Mouse (Mus musculus): ENCODE measurements at regions not wholly inside any gene's neighbourhood (a gene's known extent, or its start where the extent isn't known, plus 50 kb on each side); places are given as distances from the start of the nearest gene placed in this dataset.

DNA sequence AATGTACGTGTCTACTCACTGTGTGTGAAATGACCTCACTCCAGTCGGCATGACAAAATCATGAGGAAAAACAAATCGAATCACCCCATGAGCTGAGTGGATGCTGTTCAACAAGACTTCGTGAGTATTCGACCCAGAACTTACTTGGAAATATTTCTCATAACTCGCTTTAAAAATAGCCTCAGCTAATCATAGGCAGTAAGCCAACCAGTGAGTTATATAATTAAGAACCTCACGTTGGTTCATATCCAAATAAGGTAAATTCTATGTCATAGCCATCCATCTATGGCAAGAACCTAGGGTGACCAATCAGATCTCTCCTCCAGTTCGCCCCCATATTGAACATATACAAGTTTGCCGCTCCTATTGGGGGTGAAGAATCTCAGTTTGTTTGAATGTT, 466.5 kb upstream of the Gm19410 start:
- no peaks in the 10 kb centered on the region for H3K36me3 ChIP-seq (ENCODE audit: control insufficient read depth, insufficient read depth, low read length)
- H3K9me3 ChIP-seq (ENCODE audit: control insufficient read depth, low read length): no peaks in the 10 kb centered on the region
- ATAC-seq (replicated peaks; ENCODE audit: low FRiP score) (no peak), DNase-seq (ENCODE audit: low spot score) (no peak)
- no peak overlapping the region for H3K9ac ChIP-seq (ENCODE audit: low read length)
- no peaks in the 10 kb centered on the region for H3K27me3 ChIP-seq (ENCODE audit: control insufficient read depth, insufficient read depth, low read length)
- no peak overlapping the region for H3K4me2 ChIP-seq (ENCODE audit: low read depth, low read length, severe bottlenecking)
- 90% methylated on average over 9 of the region's 9 CpGs for WGBS
- no peak overlapping the region for H3K4me3 ChIP-seq (ENCODE audit: low read depth, low read length)
- H3K27ac ChIP-seq (ENCODE audit: low read depth, low read length): no peak overlapping the region
- no peaks in the 10 kb centered on the region for H3K4me1 ChIP-seq (replicated peaks; ENCODE audit: control insufficient read depth, insufficient read depth, low read length)

DNA sequence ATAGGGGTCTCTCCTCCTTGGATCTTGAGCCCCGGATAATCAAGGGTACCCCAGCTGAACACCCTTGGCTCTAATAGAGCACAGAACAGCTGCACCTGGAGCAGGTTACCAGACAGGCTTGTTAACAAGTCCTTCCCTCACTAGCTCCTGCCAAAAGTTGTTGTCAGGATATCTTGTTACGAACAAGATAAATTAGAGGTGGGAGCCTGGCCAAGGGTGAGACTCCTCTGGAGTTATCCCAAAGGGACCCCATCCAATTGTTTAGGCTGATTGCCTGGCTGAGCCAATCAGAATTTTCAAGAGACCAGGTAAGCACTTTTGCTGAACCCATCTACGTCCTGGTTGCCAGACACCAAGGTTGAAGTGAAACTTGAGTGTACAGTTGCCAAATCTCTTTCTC, 465.2 kb upstream of the Gm19410 start:
- H3K4me2 ChIP-seq (ENCODE audit: low read depth, low read length, severe bottlenecking): no peak overlapping the region
- H3K36me3 ChIP-seq (ENCODE audit: control insufficient read depth, insufficient read depth, low read length): no peaks in the 10 kb centered on the region
- H3K27me3 ChIP-seq (ENCODE audit: control insufficient read depth, insufficient read depth, low read length): no peaks in the 10 kb centered on the region
- no peak overlapping the region for H3K9ac ChIP-seq (ENCODE audit: low read length)
- WGBS: 84% methylated on average over 3 of the region's 3 CpGs
- no peak for DNase-seq (ENCODE audit: low spot score)
- H3K27ac ChIP-seq (ENCODE audit: low read depth, low read length): no peak overlapping the region
- H3K4me1 ChIP-seq (replicated peaks; ENCODE audit: control insufficient read depth, insufficient read depth, low read length): no peaks in the 10 kb centered on the region
- no peaks in the 10 kb centered on the region for H3K9me3 ChIP-seq (ENCODE audit: control insufficient read depth, low read length)
- no peak for ATAC-seq (replicated peaks; ENCODE audit: low FRiP score)
- no peak overlapping the region for H3K4me3 ChIP-seq (ENCODE audit: low read depth, low read length)

DNA sequence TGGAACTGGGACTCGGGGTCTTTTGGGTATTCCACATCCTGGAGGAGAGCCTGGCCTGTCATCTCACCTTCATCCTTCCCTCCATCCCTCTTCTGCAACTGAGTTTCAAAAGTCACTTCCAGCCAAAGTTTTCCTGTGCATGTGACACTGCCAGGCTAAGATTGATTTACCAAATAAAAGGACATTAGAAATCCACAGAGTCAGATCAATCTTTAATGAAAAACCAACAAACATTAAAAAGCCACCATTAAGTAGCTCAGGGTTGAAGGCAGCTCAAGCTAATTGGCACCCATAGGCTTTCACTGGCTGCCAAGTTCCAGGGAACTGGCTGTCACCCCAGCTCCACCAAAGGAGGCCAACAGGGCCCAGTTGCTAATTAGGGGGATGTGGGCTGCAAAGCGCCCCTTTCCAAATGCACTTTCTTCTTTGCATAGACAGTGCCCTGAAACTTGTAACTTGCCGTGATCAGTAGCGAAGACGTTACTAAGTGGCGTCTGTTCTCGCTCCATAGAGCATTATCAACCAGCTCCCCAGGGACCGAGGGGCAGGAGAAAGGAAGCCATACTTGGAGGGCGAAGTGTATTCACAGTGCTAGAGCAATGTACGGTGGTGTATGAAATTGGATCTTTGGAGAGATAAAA, 464.6 kb upstream of the Gm19410 start:
- H3K4me2 ChIP-seq (ENCODE audit: low read depth, low read length, severe bottlenecking): no peak overlapping the region
- DNase-seq (ENCODE audit: low spot score) (no peak), ATAC-seq (replicated peaks; ENCODE audit: low FRiP score) (no peak)
- no peaks in the 10 kb centered on the region for H3K4me1 ChIP-seq (replicated peaks; ENCODE audit: control insufficient read depth, insufficient read depth, low read length)
- H3K9me3 ChIP-seq (ENCODE audit: control insufficient read depth, low read length): no peaks in the 10 kb centered on the region
- WGBS: 74% methylated on average over 10 of the region's 10 CpGs
- H3K27ac ChIP-seq (ENCODE audit: low read depth, low read length): no peak overlapping the region
- H3K36me3 ChIP-seq (ENCODE audit: control insufficient read depth, insufficient read depth, low read length): no peaks in the 10 kb centered on the region
- H3K27me3 ChIP-seq (ENCODE audit: control insufficient read depth, insufficient read depth, low read length): no peaks in the 10 kb centered on the region
- no peak overlapping the region for H3K4me3 ChIP-seq (ENCODE audit: low read depth, low read length)
- H3K9ac ChIP-seq (ENCODE audit: low read length): no peak overlapping the region

DNA sequence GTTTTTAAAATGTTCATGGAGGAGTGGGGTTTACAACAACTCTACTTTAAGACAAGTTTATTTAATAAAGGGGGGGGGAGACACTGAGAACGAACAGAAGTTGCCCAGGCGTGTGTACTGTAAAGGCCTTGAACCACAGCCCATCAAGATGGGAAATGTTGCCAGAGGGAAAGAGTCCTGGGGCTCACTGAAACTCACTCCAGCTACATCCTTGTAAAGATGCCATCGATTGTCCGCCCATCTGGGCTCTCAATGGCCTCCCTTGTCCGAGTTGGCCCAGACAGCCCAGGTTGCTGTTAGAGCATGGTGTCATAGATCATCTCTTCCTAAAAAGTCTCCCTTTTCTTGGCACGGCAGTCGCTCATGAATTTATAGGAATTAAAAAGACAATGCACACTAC, 462.7 kb upstream of the Gm19410 start:
- 92% methylated on average over 7 of the region's 7 CpGs for WGBS
- no peak overlapping the region for H3K27ac ChIP-seq (ENCODE audit: low read depth, low read length)
- ATAC-seq (replicated peaks; ENCODE audit: low FRiP score): no peak
- no peak for DNase-seq (ENCODE audit: low spot score)
- no peaks in the 10 kb centered on the region for H3K27me3 ChIP-seq (ENCODE audit: control insufficient read depth, insufficient read depth, low read length)
- no peaks in the 10 kb centered on the region for H3K36me3 ChIP-seq (ENCODE audit: control insufficient read depth, insufficient read depth, low read length)
- no peak overlapping the region for H3K4me2 ChIP-seq (ENCODE audit: low read depth, low read length, severe bottlenecking)
- H3K4me1 ChIP-seq (replicated peaks; ENCODE audit: control insufficient read depth, insufficient read depth, low read length): no peaks in the 10 kb centered on the region
- no peak overlapping the region for H3K9ac ChIP-seq (ENCODE audit: low read length)
- H3K4me3 ChIP-seq (ENCODE audit: low read depth, low read length): no peak overlapping the region
- no peaks in the 10 kb centered on the region for H3K9me3 ChIP-seq (ENCODE audit: control insufficient read depth, low read length)

GRCm38 (mm10) chr8:35321270-35321865, 444.2 kb upstream of the Gm19410 start:
- DNase-seq (ENCODE audit: low spot score): no peak
- no peaks in the 10 kb centered on the region for H3K9me3 ChIP-seq (ENCODE audit: control insufficient read depth, low read length)
- no peak overlapping the region for H3K4me2 ChIP-seq (ENCODE audit: low read depth, low read length, severe bottlenecking)
- H3K36me3 ChIP-seq (ENCODE audit: control insufficient read depth, insufficient read depth, low read length): no peaks in the 10 kb centered on the region
- H3K27ac ChIP-seq (ENCODE audit: low read depth, low read length): no peak overlapping the region
- no peaks in the 10 kb centered on the region for H3K4me1 ChIP-seq (replicated peaks; ENCODE audit: control insufficient read depth, insufficient read depth, low read length)
- WGBS: 80% methylated on average over 10 of the region's 10 CpGs
- H3K27me3 ChIP-seq (ENCODE audit: control insufficient read depth, insufficient read depth, low read length): no peaks in the 10 kb centered on the region
- H3K9ac ChIP-seq (ENCODE audit: low read length): no peak overlapping the region
- no peak overlapping the region for H3K4me3 ChIP-seq (ENCODE audit: low read depth, low read length)
- no peak for ATAC-seq (replicated peaks; ENCODE audit: low FRiP score)

DNA sequence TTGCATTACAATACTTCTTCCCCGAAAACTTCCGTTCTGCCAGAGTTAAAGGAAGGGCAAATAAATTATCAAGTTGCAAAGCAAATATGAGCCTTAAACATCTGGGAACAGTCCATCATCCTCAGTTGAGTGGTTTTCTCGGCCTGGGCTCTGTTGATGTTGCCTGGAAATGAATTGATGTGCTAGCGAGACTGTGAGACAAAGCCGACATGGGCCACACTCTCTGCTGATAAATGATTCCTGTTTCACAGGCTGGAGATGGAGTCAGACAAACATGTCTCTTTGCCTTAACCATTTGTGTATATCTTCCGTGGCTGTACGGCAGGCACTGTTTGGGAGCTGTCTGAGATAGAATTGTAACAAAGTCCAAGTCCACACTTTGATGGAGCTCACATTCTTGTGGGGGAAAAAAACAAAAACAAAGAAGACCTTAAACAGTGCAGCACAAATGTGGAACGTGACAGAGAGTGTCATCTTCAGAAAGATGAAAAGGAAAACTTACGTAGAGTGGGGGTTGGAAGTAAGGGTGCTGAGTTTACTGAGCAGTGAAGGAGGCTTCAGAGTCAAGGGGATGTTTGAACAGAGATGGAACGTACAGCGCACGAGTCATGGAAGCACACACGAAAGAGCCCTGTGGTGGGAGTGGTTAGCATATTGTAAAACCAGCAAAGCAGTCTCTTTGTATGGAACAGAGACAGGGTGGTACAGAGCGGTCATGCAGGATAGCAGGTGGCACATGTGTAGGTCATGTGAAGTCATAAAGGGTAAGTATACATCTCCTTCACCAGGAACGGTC, 442.2 kb upstream of the Gm19410 start:
- Histone ChIP-seq H3K27ac (ENCODE audit: low read depth, low read length) (no peak overlapping the region), H3K4me1 (replicated peaks; ENCODE audit: control insufficient read depth, insufficient read depth, low read length) (no peaks in the 10 kb centered on the region), H3K27me3 (ENCODE audit: control insufficient read depth, insufficient read depth, low read length) (no peaks in the 10 kb centered on the region), H3K4me3 (ENCODE audit: low read depth, low read length) (no peak overlapping the region), H3K36me3 (ENCODE audit: control insufficient read depth, insufficient read depth, low read length) (no peaks in the 10 kb centered on the region), H3K4me2 (ENCODE audit: low read depth, low read length, severe bottlenecking) (no peak overlapping the region), H3K9me3 (ENCODE audit: control insufficient read depth, low read length) (no peaks in the 10 kb centered on the region), H3K9ac (ENCODE audit: low read length) (no peak overlapping the region)
- no peak for ATAC-seq (replicated peaks; ENCODE audit: low FRiP score)
- DNase-seq (ENCODE audit: low spot score): no peak
- 91% methylated on average over 15 of the region's 15 CpGs for WGBS
